Mouse (Mus musculus): ENCODE results near the gene Fndc10. TPM values are rescaled to one million over a fixed set of nuclear protein-coding genes. Genes with fewer than 3 reads are reported as not detected.

The Fndc10 gene
- polyA plus RNA-seq, 1 experiment: 9.0 TPM

- H3K79me3 ChIP-seq (ENCODE audit: low read depth): peaks cover 5% of the 10 kb centered on the region
- H3K4me3 ChIP-seq (ENCODE audit: insufficient read depth, poor library complexity, severe bottlenecking): no peak overlapping the region
- no peak for TF ChIP-seq MYOG (IDR thresholded peaks at IDR 0.05; ENCODE audit: control insufficient read depth, extremely low read depth, insufficient read length)
- TF ChIP-seq MYOD1 (IDR thresholded peaks at IDR 0.05; ENCODE audit: control insufficient read depth, insufficient read length, low read depth): no peak
- no peak for TF ChIP-seq MAX (IDR thresholded peaks at IDR 0.05)
- no peak for TF ChIP-seq CEBPB (IDR thresholded peaks at IDR 0.05; ENCODE audit: low read depth)
- TF ChIP-seq USF1 (IDR thresholded peaks at IDR 0.05; ENCODE audit: low read depth): no peak
- TF ChIP-seq FOSL1 (IDR thresholded peaks at IDR 0.05; ENCODE audit: insufficient read depth, low read length, poor library complexity, severe bottlenecking): no peak
- no peak for TF ChIP-seq CTCF (IDR thresholded peaks at IDR 0.05; ENCODE audit: control insufficient read depth, insufficient read depth, insufficient read length)
- H3K79me2 ChIP-seq (ENCODE audit: control insufficient read depth, insufficient read depth): no peaks in the 10 kb centered on the region
- peaks cover 61% of the 10 kb centered on the region for H3K36me3 ChIP-seq (ENCODE audit: control insufficient read depth, insufficient read depth)
- no peaks in the 10 kb centered on the region for H3K27me3 ChIP-seq (ENCODE audit: control insufficient read depth, insufficient read depth, insufficient read length)
- no peak overlapping the region for H3ac ChIP-seq (ENCODE audit: control insufficient read depth, insufficient read length, low read depth)
These were observed 48.5 kb downstream of the Fndc10 start for GRCm38 (mm10) chr4:155742684-155743083.

- H3K79me2 ChIP-seq (ENCODE audit: control insufficient read depth, insufficient read depth): peaks cover 2% of the 10 kb centered on the region
- H3K4me3 ChIP-seq (ENCODE audit: insufficient read depth, poor library complexity, severe bottlenecking): no peak overlapping the region
- H3K36me3 ChIP-seq (ENCODE audit: control insufficient read depth, insufficient read depth): peaks cover 79% of the 10 kb centered on the region
- H3K79me3 ChIP-seq (ENCODE audit: low read depth): peaks cover 5% of the 10 kb centered on the region
- TF ChIP-seq MYOG (IDR thresholded peaks at IDR 0.05; ENCODE audit: control insufficient read depth, extremely low read depth, insufficient read length) (no peak), USF1 (IDR thresholded peaks at IDR 0.05; ENCODE audit: low read depth) (no peak), CEBPB (IDR thresholded peaks at IDR 0.05; ENCODE audit: low read depth) (no peak), CTCF (IDR thresholded peaks at IDR 0.05; ENCODE audit: control insufficient read depth, insufficient read depth, insufficient read length) (no peak), MAX (IDR thresholded peaks at IDR 0.05) (no peak), FOSL1 (IDR thresholded peaks at IDR 0.05; ENCODE audit: insufficient read depth, low read length, poor library complexity, severe bottlenecking) (no peak)
- no peaks in the 10 kb centered on the region for H3K27me3 ChIP-seq (ENCODE audit: control insufficient read depth, insufficient read depth, insufficient read length)
- H3ac ChIP-seq (ENCODE audit: control insufficient read depth, insufficient read length, low read depth): no peak overlapping the region
These were observed 50.3 kb downstream of the Fndc10 start for GRCm38 (mm10) chr4:155744474-155744873.

- Histone ChIP-seq H3K36me3 (ENCODE audit: control insufficient read depth, insufficient read depth) (peaks cover 86% of the 10 kb centered on the region), H3K4me3 (ENCODE audit: insufficient read depth, poor library complexity, severe bottlenecking) (no peak overlapping the region), H3K27me3 (ENCODE audit: control insufficient read depth, insufficient read depth, insufficient read length) (no peaks in the 10 kb centered on the region), H3K79me2 (ENCODE audit: control insufficient read depth, insufficient read depth) (peaks cover 9% of the 10 kb centered on the region), H3K79me3 (ENCODE audit: low read depth) (peaks cover 5% of the 10 kb centered on the region), H3ac (ENCODE audit: control insufficient read depth, insufficient read length, low read depth) (no peak overlapping the region)
- TF ChIP-seq MYOG (IDR thresholded peaks at IDR 0.05; ENCODE audit: control insufficient read depth, extremely low read depth, insufficient read length) (no peak), CTCF (IDR thresholded peaks at IDR 0.05; ENCODE audit: control insufficient read depth, insufficient read depth, insufficient read length) (no peak), CEBPB (IDR thresholded peaks at IDR 0.05; ENCODE audit: low read depth) (no peak), MAX (IDR thresholded peaks at IDR 0.05) (no peak), MYOD1 (IDR thresholded peaks at IDR 0.05; ENCODE audit: control insufficient read depth, insufficient read length, low read depth) (no peak), FOSL1 (IDR thresholded peaks at IDR 0.05; ENCODE audit: insufficient read depth, low read length, poor library complexity, severe bottlenecking) (no peak), USF1 (IDR thresholded peaks at IDR 0.05; ENCODE audit: low read depth) (no peak)
These were observed 51.0 kb downstream of the Fndc10 start for GRCm38 (mm10) chr4:155745136-155745535.

Other genes with a start within 250 kb of the Fndc10 start
- gene Tmem52, start 225.2 kb upstream of the Fndc10 start, polyA plus RNA-seq (2012; fragmentation: generic; extraction: Trizol): not detected
- gene Gnb1, start 203.0 kb upstream of the Fndc10 start, polyA plus RNA-seq (2012; fragmentation: generic; extraction: Trizol): 338 TPM
- gene Nadk, start 132.0 kb upstream of the Fndc10 start, polyA plus RNA-seq (2012; fragmentation: generic; extraction: Trizol): 209 TPM
- gene Slc35e2, start 92.9 kb upstream of the Fndc10 start, polyA plus RNA-seq (2012; fragmentation: generic; extraction: Trizol): 6.3 TPM
- gene Cdk11b, start 69.5 kb upstream of the Fndc10 start, polyA plus RNA-seq (2012; fragmentation: generic; extraction: Trizol): 40.4 TPM
- not detected for gene Gm10563, start 48.9 kb upstream of the Fndc10 start, polyA plus RNA-seq (2012; fragmentation: generic; extraction: Trizol)
- 4.5 TPM for gene Mmp23, start 41.0 kb upstream of the Fndc10 start, polyA plus RNA-seq (2012; fragmentation: generic; extraction: Trizol)
- gene Mib2, start 25.1 kb upstream of the Fndc10 start, polyA plus RNA-seq (2012; fragmentation: generic; extraction: Trizol): 16.2 TPM
- 92.4 TPM for gene Ssu72, start 10.5 kb downstream of the Fndc10 start, polyA plus RNA-seq (2012; fragmentation: generic; extraction: Trizol)
- gene Tmem240, start 40.5 kb downstream of the Fndc10 start, polyA plus RNA-seq (2012; fragmentation: generic; extraction: Trizol): 0.39 TPM
- 72.9 TPM for gene Atad3a, start 66.8 kb downstream of the Fndc10 start, polyA plus RNA-seq (2012; fragmentation: generic; extraction: Trizol)
- gene Vwa1, start 80.4 kb downstream of the Fndc10 start, polyA plus RNA-seq (2012; fragmentation: generic; extraction: Trizol): 1.0 TPM
- 0.18 TPM for gene Tmem88b, start 91.5 kb downstream of the Fndc10 start, polyA plus RNA-seq (2012; fragmentation: generic; extraction: Trizol)
- not detected for gene Ankrd65, start 96.1 kb downstream of the Fndc10 start, polyA plus RNA-seq (2012; fragmentation: generic; extraction: Trizol)
- gene Mrpl20, start 108.5 kb downstream of the Fndc10 start, polyA plus RNA-seq (2012; fragmentation: generic; extraction: Trizol): 262 TPM
- 18.8 TPM for gene Ccnl2, start 118.1 kb downstream of the Fndc10 start, polyA plus RNA-seq (2012; fragmentation: generic; extraction: Trizol)
- gene Aurkaip1, start 136.9 kb downstream of the Fndc10 start, polyA plus RNA-seq (2012; fragmentation: generic; extraction: Trizol): 140 TPM
- gene Mxra8, start 145.3 kb downstream of the Fndc10 start, polyA plus RNA-seq (2012; fragmentation: generic; extraction: Trizol): 38.0 TPM
- gene Dvl1, start 153.1 kb downstream of the Fndc10 start, polyA plus RNA-seq (2012; fragmentation: generic; extraction: Trizol): 46.6 TPM
- 0.08 TPM for gene Tas1r3, start 169.0 kb downstream of the Fndc10 start, polyA plus RNA-seq (2012; fragmentation: generic; extraction: Trizol)
- gene Cptp, start 175.1 kb downstream of the Fndc10 start, polyA plus RNA-seq (2012; fragmentation: generic; extraction: Trizol): 11.8 TPM
- gene Ints11, start 175.2 kb downstream of the Fndc10 start, polyA plus RNA-seq (2012; fragmentation: generic; extraction: Trizol): 68.4 TPM
- gene Pusl1, start 197.4 kb downstream of the Fndc10 start, polyA plus RNA-seq (2012; fragmentation: generic; extraction: Trizol): 30.7 TPM
- gene Acap3, start 197.5 kb downstream of the Fndc10 start, polyA plus RNA-seq (2012; fragmentation: generic; extraction: Trizol): 31.0 TPM
- gene Ube2j2, start 249.5 kb downstream of the Fndc10 start, polyA plus RNA-seq (2012; fragmentation: generic; extraction: Trizol): 68.2 TPM